Mouse (Mus musculus): ENCODE data around the gene AW549877.

The AW549877 gene

DNA sequence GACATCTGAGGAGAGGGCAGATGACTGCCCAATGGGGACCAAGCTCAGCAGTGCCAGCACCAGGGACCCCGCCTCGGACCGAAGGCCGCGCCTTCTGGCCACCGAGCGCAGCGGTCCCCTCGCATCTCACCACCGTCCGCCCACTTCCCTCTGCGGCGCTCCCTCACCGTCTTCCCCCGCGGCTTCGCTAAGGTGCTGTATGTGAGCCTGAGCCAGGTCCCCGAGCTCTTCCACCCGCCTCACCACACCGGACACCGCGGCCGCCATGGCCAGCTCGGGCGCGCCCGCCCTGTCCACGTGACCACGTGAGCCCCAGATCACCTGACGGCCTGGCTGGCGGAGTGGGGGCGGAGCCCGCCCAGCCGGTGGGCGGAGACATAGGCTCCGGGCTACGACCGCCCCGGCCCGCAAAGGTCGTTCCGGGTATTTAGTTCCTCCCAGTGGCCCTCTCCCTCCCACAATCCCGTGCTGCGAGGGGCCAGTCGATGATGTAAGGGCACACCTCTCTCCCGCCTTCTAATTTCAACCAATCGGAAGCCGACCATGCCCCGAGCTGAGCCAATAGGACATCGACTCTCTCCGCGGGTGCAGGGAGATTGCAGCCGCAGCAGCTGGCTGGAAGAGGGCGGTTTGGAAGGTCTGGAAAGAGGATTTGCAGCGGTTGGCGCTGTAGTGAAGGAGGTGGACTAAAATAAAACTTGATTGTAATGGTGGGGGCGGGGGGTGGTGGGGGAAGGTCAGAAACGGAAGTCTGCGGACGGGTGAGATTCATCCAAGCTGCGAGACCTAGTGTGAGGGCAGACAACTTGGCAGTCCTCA, at the start of gene AW549877:
Gene AW549877, minus strand, starts transcription at position 297 of the 819 bp plus-strand sequence.
- DNase-seq (ENCODE audit: low spot score in 2 of 2), result peak; percentile 95 to 98

DNA sequence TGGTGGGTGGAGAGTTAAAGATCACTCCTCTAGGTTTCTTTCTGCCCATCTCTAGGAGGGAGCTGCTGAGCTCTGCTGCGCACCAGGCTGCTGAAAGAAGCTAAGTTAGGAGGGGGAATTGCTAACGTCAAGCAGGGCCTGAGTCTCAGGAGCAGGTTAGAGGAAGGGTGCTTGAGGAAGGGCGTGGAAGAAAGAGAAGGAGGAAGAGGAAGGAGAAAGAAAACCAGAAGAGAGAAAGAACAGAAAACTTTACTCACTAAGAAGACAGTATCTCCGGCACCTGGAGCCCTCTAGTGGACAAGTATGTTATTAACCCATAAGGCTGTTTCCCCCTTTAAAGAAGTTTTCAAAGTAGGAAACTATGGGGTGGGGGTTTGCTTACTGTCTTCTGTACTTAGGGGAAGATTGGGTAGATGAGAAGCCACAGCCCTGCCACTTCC, 47.5 kb upstream of the AW549877 start:
- no peak for DNase-seq (ENCODE audit: low spot score in 2 of 2)

DNA sequence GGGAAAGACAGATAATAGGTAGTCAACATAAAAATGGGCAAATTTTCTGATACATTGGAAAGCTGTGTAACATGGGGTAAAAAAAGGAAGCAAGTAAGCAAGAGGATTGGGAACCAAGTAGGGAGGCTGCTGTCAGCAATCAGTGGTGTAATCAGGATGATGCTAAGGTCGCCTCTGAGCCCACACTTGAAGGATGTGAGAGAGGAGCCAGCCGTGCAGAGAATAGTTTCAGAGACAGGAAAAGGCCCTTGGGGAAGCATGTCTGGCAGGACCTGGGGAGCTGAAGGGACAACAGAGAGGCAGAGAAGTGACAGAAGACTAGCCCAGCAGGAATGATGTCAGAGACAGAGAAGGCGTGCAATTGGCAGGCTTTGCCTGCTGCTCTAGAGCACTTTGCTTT, 46.9 kb upstream of the AW549877 start:
- DNase-seq (ENCODE audit: low spot score in 2 of 2), result no peak

DNA sequence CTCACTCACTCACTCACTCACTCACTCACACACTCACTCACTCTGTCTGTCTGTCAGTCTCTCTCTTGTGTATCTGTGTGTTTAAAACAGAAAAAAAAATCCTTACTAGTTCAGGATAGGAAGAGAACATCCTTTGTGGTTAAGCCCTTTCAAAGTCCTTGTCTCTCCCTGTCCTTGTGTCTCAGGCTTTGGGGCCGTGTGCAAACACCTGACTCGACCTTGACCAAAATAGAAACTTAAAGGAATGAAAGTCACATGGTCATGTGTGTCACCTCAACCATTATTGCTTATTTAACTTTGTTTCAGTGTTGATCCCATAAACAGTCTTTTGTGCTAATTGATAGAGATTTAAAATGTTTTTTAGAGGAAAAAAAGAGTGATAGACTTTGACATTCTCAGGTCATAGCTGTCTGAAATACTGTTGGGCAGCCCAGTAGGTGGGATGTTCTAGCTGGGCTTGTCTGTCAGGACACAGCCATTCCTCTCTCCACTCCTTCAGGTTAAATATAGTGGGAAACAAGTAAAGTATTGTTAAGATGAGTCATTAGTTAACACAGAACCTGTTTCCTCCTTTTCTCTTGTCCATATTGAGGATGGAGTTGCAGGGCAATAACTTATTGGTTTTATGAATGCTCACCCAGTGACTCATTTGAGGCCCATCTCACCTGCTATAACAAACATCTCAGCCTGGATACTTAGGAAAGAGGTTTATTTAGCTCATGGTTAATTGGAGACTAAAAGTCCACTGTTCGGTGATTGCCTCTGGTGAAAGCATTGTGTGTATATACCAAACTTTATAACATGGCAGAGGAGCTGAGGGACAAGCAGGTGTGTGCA, 37.8 kb upstream of the AW549877 start:
- no peak for DNase-seq (ENCODE audit: low spot score in 2 of 2)

DNA sequence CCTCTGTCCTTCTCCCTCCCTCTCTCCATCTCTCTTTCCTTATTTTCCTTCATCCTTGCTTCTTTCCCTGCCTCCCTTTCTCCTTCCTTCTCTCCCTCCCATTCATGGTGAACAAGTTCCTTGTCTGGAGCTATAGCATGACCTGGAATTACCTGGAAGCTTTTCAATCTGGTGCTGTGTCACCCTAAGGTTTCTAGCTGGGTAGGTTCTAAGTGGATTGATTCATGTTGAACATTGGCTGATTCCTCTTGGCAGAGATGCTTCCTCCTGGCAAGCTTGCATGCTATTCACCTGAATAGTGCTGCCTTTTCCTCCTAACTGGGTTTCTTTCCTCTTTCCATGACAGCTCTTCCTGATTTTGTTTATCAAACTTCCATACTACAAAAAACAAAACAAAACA, 33.4 kb upstream of the AW549877 start:
- no peak for DNase-seq (ENCODE audit: low spot score in 2 of 2)

DNA sequence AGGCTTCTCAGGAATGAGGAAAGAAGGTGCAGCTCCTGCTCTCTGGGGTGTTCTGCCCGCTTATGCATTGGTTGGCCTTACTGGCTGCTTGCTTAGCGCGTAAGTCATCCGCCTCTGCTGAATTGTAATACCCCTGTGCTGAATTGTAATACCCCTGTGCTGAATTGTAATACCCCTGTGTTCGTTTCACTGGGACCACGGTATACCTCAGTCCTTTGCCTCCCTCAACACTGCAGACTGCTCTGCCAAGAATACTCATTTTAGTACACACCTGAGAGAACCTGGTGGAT, 32.8 kb upstream of the AW549877 start:
- no peak for DNase-seq (ENCODE audit: low spot score in 2 of 2)

DNA sequence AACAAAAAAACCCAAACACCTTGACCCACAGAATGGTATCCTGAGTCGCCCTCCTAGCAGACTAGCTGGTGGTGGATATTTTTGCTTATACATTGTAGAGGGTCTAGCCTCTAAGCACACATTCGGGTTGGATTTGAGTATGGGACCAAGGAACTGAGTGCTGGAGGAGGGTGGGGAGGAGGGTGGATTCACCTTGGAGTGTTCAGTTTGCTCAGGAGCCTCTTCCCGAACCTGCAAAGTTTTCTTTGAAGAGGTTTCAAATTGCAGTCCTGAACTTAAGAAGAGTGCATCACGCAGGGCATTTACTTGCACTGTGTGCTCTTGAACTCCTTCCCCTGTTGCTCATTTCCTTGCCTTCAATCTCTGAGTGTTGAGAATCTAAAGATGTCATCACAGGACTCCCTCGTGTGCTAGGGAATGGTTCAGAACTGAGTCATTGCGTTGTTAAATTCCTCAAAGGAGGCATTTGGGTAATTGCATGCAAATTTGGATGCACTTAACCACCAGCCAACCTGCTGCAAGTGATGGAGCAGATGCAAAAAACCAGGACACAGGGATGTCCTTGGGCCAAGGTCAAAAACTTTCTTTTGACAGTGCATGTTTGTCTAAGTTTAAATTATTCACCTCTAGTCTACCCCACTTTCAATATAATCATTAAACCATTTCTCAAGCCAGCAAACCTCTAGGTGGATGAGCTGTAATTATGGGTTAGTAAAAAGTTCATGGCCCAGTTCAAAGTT, 32.3 kb upstream of the AW549877 start:
- DNase-seq (ENCODE audit: low spot score in 2 of 2), result no peak

DNA sequence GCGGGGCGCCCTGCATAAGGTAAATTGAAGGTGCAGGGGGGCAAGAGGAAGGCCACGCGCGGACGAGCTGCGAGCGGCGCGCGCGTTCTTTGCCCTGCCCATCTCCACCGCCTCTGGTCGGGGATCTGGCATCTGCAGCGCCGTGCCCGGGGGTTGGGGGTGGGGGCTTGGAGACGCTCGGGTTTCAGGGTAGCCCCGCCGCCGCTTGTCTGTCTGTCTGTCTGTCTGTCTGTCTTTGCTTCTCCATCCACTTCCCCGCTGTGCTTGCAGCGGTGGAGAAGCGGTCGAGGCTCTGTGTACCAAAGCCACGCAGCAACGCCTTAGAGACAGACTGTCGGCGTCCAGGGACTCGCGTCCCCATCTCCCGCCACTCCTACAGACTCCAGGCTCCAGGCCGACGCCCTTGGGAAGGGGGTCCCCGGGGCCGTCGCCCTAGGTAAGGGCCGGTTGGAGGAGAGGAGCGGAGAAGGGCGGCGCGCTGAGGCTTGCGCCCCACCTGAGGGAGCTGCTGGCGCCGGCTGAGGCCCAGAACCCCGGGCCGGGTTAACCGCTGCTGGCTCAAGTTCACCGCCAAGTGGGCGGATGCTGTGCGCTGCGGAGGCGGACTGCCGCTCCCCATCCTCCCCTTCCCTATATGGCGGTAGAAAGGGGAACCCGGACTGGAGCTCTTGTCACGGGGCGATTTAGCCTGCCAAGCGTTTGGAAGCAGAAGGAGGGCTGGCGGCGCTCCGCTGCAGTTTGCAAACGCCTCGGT, 31.5 kb upstream of the AW549877 start:
- DNase-seq (ENCODE audit: low spot score in 2 of 2), result peak; percentile 75 to 81

DNA sequence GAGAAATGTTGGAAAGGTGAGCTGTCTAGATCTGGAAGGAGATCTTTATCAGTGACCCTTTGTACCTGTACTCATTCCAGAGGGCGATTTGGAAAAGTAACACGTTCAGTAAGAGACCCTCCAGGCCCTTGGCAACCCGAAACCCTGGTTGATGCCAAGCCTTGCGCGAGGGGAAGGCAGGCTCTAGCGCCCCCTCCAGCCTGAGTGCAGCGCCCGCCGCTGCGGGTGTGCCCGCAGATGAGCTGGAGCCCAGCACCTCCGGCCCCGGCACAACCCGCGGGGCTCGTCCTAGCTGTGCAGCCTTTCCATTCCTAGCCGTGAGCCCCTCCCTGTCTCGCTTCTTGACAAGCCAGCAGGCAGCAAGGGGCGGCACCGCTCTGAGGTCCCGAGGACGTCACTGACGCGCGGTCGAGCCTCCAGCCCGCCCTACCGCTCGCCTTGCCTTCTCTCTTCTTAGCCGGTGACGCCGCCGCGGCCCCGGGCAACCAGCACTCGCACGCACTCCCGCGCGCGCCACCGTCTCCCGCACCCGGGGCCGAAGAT, 30.8 kb upstream of the AW549877 start, which contains the start of gene Oxct1:
Gene Oxct1, plus strand, starts transcription at position 153 of the 543 bp plus-strand sequence.
- DNase-seq (ENCODE audit: low spot score in 2 of 2), result peak; percentile 71 to 84

DNA sequence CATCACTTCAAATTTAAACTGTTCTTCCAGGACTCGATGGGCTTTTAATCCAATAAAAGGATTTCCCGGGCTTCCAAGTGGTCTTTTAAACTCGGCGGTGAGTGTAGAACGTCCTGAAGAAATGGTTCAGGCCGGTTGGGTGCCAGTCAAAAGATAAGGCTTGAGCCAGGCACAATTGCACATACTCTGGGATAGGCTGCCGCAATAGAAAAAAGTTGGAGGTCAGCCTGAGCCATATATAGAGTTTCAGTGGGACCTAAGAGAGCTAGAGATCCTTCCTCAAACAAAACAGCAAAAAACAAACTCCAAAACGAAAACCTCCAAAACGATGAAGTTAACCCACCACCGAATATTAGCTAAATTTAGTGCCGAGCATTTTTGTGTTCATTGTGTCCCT, 30.0 kb upstream of the AW549877 start:
- DNase-seq (ENCODE audit: low spot score in 2 of 2), result no peak

DNA sequence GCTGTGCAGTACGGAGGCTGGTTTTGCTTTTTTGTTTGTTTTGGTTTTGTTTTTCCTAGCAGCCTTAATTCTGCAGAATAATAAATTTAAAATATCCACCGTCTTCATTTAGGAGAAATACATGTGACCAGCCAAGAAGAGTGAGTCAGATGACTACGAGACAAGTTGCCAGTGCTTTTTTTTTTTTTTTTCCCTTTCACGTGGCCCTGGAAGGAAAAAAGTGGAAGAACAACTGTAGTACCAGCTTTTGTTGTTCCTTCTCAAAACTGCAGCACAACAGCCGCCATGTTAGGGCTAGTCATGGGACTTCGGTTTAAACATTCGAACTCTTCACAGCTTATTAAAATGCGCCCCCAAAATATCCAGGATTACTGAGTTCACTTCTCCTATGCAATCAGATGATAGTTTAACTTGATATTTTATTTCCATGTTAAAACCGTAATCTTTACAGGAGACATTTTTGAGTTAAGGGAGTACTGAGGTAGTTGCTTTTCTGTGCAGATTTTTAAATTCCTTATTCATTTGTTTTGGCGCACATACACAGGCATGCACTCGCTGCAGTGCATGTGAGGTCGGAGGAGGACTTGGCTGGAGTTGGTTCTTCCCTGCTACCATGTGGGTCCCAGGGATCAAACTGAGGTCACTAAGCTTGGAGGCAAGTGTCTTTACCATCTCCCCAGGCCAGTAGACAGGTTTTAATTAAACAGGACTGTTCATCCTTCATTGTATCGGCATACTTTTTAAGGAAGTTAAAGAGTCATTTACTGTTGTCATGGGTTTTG, 29.4 kb upstream of the AW549877 start:
- DNase-seq (ENCODE audit: low spot score in 2 of 2), result no peak

DNA sequence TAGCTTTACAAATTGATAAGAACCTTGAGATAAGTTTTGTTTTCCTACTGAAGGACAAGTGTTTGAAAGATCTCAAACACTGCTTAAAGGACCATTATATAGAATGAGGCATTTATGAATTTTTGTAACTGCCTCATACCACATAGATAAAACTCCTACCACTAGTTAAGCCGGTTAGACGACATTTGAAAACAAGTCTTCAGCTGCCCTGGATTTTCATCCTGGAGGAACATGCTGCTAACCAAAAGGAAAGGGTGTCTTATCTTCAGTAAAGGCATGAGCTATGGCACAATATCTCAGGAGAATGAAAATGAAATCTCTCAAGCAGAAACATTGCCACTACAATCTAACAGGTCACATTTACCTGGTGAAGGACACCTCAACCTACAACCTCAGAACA, 28.2 kb upstream of the AW549877 start:
- DNase-seq (ENCODE audit: low spot score in 2 of 2), result no peak

DNA sequence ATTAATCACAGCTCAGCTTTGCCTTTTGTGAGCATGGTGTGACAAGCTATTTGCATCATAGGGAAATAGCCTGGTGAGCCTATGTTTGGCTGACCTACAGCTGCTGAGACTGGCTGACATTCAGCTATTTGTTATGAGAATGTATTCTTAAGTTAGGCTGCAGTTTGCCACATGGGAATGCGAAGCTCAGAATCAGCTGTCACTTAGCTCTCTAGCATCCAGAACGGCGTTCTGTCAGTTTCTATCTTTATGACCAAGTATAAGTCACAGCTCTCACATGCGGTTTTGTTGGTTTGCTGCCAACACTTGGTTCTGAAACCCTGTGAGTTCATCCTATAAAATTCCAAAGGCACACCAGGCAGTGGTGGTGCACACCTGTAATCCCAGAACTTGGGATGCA, 25.2 kb upstream of the AW549877 start:
- DNase-seq (ENCODE audit: low spot score in 2 of 2), result no peak

DNA sequence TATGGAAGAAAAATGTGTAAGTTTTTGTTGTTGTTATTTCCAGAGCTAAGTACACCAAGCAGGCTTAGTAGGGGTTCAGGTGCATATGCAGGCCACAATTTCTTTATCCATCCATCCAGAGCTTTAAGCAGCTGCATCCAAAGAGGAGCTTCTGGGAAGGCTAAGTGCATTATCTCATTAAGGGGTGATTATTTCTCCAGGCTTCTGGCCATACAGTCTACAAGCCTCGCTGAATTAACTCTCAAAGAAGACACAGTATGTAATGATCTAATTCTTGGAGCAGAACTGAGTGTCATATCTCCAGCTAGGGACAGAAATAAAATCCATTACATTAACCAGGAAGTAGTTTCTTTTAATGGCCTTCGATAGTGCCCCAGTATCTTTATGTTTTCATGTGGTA, 18.3 kb upstream of the AW549877 start:
- DNase-seq (ENCODE audit: low spot score in 2 of 2), result no peak

DNA sequence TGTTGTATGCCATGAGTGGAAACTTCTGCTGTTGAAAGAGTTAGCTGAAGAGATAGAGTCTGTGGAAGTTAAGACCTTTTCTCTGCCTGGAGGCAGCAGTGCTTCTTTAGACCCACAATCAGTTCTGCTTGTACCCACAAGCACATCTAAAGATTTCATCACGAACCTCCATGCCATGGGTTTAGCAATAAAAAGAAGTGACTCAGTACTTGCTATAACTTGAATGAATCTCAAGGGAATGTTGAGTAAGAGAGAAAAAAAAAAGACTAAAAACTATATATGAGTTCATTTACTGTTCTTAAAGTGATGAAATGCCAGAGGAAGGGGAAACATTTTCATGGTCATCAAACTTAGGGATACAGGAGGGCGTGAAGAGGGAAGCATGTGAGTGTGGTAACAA, 5.0 kb upstream of the AW549877 start:
- DNase-seq (ENCODE audit: low spot score in 2 of 2), result no peak

DNA sequence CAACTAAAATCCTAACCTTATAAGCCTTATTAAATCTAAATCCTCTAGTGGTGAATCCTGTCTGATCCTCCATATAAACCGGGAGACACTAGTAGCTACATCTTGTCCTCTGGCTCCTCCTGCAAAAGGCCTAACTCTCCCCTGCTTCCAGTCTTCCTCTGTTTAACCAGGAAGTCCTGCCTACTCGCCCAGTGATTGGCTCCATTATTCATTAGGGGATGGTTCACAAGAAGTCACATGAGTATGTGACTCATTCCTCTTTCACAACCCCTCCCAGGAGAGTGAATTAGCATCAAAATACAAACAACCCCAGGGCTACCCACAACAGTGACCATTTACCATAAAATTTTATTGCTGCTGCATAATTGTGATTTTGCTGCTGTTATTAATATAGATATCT, 3.6 kb upstream of the AW549877 start:
- no peak for DNase-seq (ENCODE audit: low spot score in 2 of 2)

DNA sequence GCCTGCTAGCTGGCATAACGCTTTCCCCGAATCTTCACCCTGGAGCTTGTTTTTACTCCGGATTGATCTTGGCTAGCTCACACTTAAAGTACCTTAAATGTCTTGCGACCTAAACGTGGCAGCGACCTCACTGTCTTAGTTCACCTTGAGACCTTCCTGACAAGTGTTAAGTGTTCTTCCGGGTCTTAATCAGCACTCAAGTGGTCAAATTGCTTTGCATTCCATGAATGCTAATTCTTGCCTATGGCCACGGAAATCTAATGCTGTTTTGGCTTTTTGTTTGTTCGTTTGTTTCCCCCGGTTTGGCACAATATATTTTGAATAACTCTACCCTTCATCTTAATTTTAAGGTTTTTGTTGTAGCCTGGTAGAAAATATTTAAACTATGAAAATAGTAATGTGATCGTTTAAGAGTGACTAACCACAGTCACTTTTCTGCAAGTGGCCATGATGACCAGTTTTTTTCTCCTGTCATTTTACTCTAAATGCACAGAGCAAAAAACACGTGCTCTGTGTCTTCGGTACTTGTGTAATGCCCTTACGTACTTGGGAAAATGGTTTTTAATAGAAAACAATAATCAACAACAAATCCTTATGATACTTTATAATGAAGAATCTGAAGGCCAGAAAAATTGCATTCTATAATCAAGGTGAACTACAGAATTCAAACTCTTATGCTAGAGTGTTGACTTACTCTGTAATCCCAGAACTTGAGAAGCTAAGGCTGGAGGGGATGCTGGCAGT, 895 bp upstream of the AW549877 start:
- no peak for DNase-seq (ENCODE audit: low spot score in 2 of 2)

DNA sequence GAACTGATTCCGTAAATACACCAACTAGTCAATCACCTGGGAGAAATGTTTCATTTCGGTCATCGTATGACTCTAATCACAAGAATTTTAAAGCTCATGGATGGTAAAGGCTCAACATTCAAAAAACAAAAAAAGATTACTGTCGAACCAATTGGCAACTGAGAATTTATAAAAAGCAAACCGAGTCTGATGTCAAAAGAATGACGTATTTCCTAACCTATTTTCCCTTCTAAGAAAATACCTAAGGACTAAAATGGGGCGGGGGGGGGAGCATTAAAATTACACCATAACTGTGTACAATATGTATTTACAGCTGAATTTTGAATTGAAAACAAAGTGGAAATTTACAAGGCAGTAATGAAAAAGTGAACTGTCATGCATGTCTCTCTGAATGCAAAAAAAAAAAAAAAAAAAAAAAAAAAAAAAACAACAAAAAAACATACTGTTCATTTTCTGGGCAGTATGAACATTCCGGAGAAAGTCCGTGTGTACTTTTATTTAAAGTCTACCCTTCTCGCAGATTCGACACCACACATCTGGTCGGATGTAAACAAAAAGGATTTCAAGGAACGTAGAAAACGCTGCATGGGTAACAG, 594 bp downstream of the AW549877 start:
- no peak for DNase-seq (ENCODE audit: low spot score in 2 of 2)

DNA sequence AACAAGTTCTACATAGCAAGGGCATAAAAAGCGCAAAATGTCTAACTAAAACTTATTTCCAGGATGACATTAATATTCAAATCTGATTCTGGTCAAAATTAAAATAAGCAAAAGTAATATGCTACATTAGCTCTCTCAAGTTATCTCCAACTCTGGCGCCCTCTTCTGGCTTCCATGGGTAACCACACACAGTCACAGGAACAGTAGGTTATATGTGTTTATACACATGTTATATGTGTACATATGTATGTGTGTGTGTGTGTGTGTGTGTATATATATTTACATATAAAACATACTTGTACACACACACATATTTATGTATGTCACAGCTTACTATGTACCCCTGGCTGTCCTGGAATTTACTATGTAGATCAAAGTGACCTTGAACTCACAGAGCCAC, 7.6 kb downstream of the AW549877 start:
- no peak for DNase-seq (ENCODE audit: low spot score in 2 of 2)

Measured in urinary bladder, adult 18-20 months (tissue).